Mouse (Mus musculus): ENCODE measurements around the gene Odf3l2.

Odf3l2 gene

DNA sequence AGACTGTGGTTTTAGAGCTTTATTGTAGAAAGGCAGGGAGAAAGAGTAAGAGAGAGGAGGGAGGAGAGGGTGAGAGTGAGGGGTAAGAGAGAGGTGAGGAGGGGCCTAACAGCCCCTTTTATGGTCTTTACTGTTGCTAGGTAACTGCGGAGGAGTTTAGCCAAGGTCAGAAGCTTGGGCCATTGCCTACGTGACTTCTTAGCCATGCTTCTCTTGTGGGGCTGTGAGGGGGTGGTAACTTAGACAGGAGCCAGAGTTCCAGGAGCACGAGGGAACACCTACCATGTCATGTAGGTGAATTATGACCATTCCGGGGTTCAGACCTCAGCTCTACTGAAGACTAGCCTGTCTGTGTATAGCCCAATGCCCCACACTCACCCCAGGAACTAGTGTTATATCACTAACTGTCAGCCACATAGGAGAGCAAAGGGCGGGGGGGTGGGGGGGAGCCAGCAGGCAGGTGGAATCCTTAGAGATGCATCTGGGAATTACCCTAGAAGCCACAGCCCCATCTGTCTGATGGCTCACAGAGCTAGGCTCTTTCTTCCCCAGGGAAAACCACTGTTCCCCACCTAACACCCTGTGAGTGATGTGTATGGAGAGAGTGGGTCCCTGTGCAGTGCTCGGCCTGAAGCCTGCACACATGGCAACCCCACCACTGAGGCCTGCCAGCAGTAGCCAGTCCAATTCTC is 26.0 kb upstream of the Odf3l2 start:
- DNase-seq (ENCODE audit: low spot score) = no peak

- DNase-seq (ENCODE audit: low spot score) = no peak
These were observed 24.7 kb upstream of the Odf3l2 start for GRCm38 (mm10) chr10:79670071-79670888.

- peak; percentile 59 for DNase-seq (ENCODE audit: low spot score)
These were observed 24.1 kb upstream of the Odf3l2 start for GRCm38 (mm10) chr10:79669576-79670057.

DNA sequence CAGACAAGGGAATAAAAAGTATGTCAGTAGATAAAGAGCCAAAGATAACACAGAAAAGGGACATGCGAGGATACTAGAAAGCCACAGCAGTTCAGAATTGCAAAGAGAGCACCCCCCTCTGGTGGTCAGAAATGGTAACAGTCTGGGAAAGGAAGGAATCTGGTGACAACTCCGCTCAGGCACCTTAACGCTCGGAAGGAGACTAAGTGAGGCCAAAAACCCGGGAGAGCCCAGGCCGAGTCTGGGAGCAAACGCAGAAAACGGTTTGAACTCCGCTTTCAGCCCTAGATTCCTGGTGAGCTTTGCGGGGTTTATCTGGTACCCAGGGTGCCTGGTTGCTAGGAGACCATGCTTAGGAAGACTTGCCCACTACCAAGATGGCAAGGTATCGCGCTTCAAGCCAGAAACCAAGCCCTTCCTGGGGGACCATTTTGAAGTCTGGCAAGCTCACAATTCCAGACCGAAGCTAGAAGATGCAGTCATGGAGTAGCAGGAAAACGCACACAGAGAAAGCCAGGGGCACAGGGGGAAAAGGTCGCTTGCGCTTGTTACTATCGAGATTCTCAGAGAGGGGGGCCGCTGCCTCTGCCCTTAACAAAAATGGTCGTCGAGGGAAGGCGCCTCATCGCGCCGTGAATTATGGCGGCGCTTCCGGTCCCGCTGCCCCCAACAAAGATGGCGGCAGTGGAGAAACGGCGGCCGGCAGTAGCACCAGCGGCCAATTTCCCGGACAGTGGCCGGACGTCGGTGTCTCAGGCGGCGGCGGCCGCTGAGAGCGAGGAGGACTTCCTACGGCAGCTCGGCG is 23.4 kb upstream of the Odf3l2 start, which contains the start of gene Tpgs1:
Gene Tpgs1, plus strand, starts transcription at position 599 of the 805 bp plus-strand sequence.
- peak; percentile 88 for DNase-seq (ENCODE audit: low spot score)

DNA sequence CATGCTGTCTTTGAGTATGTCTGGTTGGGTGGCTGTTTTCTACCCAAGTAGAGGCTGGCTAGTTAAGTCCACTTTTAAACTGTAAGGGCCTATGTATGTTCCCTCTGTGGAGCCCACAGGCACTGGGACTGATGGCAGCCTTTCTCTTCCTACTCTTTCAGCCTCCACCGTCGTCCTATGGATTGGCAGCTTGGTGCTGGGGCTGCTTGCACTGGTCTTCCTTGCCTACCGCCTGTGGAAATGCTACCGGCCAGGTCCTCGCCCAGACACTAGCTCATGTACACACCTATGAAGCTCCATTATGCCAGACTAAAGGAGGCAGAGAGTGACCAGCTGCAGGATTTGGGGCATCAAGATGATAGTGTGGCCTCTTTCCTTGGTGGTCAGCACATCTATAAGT is 22.5 kb upstream of the Odf3l2 start:
- no peak for DNase-seq (ENCODE audit: low spot score)

- no peak for DNase-seq (ENCODE audit: low spot score)
These were observed 21.0 kb upstream of the Odf3l2 start for GRCm38 (mm10) chr10:79666493-79666892.

GRCm38 (mm10) chr10:79665051-79665450 is 19.5 kb upstream of the Odf3l2 start:
- DNase-seq (ENCODE audit: low spot score) = no peak

DNA sequence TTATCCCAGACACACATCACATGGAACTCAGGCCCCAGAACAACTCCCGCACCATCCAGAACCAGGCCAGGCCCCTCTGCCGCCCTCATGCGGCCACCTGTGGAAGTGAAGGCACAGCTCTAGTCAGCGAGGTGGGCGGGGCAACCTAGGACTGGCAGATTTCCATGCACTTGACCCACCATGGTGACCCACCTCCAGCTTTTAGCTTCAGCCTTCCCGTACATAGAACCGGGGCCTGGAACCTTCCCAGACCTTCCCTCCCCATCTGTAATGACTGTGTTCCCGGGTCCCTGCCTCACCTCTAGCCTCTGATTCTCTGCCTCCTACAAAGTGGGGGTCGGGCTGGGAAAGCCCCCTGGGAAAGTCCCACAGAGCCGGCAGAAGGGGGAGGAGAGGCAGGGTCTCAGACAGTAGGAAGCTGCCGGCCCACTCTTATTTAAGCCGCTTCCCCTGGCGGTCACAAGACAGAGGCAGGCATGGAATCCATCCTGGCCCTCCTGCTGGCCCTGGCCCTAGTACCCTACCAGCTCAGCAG is 18.7 kb upstream of the Odf3l2 start, which contains the start of gene Madcam1:
Gene Madcam1, plus strand, starts transcription at position 429 of the 535 bp plus-strand sequence.
- DNase-seq (ENCODE audit: low spot score) = peak; percentile 64

DNA sequence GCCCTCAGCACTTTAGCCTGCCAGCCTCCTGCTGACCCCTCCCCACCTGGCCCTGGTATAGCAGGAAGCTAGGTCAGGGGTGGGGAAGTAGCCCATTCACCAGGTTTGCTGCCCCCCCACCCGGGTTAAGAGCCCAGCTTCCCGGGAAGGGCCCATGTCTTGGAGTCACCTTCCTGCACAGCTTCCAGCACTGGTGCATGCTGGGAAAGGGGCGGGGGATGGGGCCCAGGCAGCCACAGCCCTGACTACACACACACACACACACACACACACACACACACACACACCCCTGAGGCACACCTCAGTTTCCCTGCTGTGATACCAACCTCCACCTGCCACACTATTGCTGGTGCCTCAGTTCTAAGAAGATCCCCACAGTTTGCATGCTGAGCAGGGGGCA is 16.3 kb upstream of the Odf3l2 start:
- no peak for DNase-seq (ENCODE audit: low spot score)

DNA sequence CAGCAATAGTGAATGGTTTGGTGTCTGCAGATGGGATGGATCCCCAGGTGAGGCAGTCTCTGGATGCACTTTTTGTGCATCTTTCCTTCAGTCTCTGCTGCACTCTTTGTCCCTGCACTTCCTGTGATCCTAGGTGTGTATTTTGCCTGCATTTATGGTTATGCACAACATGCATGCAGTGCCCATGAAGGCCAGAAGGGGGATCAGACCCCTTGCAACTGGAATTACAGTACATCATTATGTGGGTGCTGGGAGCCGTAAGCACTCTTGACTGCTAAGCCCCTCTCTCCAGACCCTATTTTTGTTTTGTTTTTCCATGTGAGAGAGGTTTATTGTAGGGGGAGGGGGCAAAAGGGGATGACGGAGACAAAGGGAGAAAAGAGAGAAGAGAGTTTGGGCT is 14.8 kb upstream of the Odf3l2 start:
- no peak for DNase-seq (ENCODE audit: low spot score)

DNA sequence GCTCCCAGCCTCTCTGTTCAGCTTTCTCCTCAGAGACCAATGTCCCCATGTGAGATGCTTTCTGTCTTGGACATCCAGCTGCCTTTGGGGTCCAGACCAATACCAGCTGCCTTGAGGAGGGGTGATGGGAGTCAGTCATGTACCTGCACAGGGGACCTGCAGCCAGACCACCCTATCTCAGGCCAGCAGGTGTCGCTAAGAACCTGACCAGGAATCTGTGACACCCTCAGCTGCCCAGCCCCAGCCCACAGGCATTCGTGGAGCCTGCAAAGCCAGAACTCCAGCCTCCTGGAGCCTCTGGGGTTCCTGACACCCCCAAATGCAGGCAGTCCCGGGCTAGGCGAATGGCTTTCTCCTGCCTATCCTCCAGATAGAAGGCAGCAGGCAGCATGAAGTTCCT is 13.3 kb upstream of the Odf3l2 start:
- no peak for DNase-seq (ENCODE audit: low spot score)

DNA sequence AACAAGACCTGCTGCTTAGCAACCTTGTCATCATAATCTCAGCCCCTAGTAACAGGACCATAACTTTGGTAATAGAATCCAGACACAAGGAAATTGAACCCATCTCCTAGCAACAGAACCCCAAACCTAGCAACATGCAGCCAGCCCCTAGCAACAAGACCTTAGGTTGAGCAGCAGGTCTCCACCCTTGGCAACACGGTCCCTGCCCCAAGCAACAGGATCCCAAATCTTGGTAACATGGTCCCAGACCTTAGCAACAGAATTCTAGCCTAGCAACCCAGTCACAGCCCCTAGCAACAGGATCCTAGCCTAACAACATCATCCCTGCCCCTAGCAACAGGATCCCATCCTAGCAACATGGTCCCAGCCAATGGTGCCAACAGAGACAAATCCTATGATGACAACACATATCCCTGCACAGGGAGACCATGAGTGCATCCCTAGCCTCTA is 9.4 kb upstream of the Odf3l2 start:
- no peak for DNase-seq (ENCODE audit: low spot score)

DNA sequence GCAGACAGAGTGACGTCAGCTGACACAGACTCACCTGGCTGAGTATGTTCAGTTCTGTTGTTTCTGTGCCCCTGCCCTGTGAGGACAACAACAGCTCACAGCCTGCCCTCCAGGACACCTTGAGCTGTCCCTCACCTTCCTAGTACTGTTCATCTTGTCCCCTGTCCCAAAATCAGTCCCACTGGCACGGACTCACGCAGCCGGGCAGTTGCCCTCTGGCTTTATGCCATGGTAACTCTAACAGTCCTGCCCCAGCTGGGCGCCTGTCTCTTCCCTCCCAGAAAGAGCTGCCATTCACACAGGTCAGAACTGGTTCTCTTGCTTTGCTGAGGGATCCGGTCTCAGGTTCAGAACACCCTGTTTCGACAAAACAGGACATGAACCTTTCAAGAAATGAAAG is 7.3 kb upstream of the Odf3l2 start:
- no peak for DNase-seq (ENCODE audit: low spot score)

DNA sequence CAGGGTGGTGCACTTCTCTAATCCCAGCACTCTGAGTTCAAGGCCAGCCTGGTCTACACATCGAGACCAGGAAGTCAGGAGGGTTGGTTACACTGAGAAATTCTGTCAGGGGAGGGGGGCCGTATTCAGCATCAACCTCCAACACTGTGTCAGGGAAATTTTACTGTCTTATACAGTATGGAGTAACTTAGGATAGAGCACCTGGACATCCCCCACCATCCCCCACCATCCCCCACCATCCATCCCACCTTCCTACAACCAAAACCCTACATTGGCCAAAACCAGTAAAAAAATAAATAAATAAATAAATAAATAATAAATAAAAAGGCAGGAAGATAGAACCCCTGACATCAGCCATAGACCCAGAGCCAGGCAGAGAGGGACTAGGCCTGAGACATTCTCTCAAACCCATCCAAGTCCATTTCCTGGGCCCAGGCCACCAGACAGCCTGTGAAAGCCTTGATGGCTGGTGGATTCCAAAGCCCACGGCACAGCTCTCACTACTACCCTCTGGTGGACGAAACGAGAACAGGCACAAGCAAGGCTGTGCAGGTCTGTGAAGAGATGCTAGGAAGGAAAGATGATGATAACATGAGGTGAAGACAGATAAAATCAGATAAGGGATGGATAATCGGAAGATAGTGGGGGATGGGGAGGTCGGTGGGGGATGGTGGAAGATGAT is 3.7 kb upstream of the Odf3l2 start:
- DNase-seq (ENCODE audit: low spot score) = peak; percentile 40

DNA sequence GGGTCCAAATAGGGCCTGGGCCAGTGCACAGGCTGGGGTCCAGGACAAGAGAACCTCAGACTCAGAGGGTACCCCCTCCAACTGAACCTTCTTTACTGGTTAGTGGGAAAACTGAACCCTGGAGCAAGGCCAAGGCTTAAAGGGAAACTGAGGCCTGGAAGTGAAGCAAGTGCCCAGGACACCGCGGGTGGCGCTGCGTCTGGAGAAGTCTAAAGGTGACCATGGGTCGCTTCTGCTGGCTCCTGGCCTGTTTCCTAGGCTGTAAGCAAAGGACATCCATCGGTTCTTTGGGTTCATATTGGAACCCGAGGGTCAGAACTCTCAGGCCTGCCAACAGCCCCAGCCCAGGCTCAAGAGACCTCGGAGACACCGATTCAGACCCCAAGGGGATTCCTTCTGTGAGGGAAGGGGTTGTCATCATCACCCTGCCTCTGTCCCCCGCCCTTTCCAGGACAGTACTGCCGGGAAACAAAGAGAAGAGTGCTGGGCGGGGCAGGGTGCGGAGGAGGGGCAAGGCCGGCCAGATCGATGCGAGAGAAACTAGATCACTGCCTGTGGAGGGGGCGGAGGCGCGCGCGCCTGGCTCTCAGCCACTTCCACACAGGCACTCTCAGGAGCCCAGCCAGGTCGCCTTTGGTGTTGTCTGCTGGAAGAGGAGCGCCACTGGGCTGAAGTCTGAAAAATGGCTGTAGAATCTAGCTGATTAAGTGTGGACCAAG is 6.9 kb downstream of the Odf3l2 start:
- no peak for DNase-seq (ENCODE audit: low spot score)

DNA sequence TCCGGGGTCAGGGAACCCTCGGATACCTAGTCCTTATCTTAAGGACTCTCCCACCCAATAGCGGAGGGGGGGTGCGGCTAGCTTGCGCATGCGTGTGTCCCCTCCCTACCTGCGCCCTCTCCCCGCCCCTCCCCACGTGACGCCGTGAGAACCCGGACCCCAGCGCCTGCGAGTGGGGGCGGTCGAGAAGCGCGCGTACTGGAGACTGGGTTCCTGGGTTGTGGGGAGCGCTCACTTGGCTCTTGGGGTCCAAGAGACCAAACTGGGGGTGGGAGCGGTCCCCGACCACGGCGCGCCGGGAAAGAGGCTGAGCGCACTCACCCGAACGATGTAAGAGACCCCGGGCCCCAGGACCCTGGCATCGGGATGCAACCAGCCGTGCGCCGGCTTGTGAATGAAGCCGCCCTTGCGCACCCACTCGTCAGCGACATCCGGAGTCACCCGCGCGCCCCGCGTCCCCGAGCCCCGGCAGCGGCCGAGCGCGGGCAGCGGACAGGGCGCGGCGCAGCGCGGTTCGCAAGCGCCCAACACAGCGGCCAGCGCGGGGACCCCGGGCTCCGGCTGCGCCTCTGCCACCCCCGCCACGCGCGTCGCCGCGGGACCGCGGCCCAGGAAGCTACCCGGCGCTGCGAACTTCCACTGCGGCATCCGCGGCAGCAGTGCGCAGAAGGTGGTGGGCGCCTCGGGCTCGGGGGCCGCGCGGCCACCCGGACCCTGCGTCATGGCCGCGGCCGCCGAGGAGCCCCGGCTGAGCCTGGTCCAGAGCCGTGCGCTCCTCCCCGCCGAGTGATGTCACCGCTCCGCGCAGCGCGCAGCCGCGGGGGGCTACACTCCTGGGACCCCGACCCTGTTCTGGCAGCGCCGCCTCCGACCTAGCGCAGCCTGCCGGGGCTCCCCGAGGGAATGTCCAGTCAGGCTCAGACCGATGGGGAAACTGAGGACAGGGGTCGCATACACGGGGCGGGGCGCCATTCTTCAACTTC is 8.1 kb downstream of the Odf3l2 start, which contains the start of gene Shc2:
Gene Shc2, minus strand, starts transcription at position 791 of the 983 bp plus-strand sequence.
- no peak for DNase-seq (ENCODE audit: low spot score)

GRCm38 (mm10) chr10:79636287-79636686 is 9.3 kb downstream of the Odf3l2 start:
- DNase-seq (ENCODE audit: low spot score) = no peak

DNA sequence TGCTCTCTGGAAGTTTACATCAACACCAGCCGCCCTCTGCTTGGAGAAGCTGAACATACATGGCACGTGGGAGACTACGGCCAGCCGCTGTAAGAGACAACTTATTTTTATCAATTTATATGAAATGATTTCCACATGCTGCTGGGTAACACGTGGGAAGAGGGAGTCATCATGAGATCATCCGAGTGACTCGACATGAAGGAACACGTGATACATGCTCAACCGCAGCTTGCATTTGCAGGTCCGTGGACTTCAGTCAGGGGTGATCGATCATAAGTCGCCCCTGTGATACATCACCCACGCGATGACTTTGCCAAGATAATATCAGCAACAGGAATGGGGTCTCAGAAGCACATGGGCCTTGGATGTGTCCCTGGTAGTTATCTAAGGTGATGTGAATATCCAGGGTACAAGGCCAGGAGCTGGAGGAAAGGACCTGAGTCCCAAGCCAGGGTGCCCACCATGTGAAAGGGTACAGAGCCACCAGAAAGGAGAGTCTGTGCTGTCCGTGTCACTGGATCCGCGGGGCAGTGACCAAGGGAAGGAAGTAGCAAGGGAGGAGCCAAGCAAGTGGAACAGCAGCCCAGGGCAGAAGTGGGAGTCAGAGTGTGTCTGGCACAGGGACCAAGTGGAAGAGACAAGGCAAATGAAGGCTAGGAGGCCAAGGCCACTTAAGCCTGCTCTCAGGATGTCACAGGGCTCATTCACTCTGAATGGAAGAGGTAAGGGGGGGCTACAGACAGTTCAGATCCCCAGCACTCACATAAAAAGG is 12.3 kb downstream of the Odf3l2 start:
- DNase-seq (ENCODE audit: low spot score) = no peak

GRCm38 (mm10) chr10:79631432-79631831 is 14.1 kb downstream of the Odf3l2 start:
- no peak for DNase-seq (ENCODE audit: low spot score)
